Mouse (Mus musculus): ENCODE measurements at regions not wholly inside any gene's neighbourhood (a gene's known extent, or its start where the extent isn't known, plus 50 kb on each side); places are given as distances from the start of the nearest gene placed in this dataset.

- TF ChIP-seq CHD2 (IDR thresholded peaks at IDR 0.05; ENCODE audit: low read length) (no peak), RCOR1 (IDR thresholded peaks at IDR 0.05; ENCODE audit: low read depth, low read length) (no peak), ZC3H11A (IDR thresholded peaks at IDR 0.05; ENCODE audit: low read depth, low read length) (no peak), KAT2A (conservative IDR thresholded peaks at IDR 0.05; ENCODE audit: low read depth, low read length) (no peak), RAD21 (IDR thresholded peaks at IDR 0.05; ENCODE audit: low read depth, low read length) (no peak), GABPA (IDR thresholded peaks at IDR 0.05; ENCODE audit: low read depth, low read length) (no peak), UBTF (IDR thresholded peaks at IDR 0.05; ENCODE audit: borderline replicate concordance, insufficient read depth, low read depth, low read length) (no peak), MYC (IDR thresholded peaks at IDR 0.05; ENCODE audit: low read depth, low read length) (no peak), NRF1 (IDR thresholded peaks at IDR 0.05; ENCODE audit: insufficient read depth, low read depth, low read length, poor library complexity, severe bottlenecking) (no peak), ETS1 (IDR thresholded peaks at IDR 0.05; ENCODE audit: low read depth, low read length) (no peak), CTCF (IDR thresholded peaks at IDR 0.05 in 2 of 3, conservative IDR thresholded peaks at IDR 0.05 in 1 of 3; ENCODE audit: control insufficient read depth in 1 of 3, insufficient read depth in 1 of 3, low read depth in 2 of 3, low read length in 3 of 3, poor library complexity in 1 of 3, severe bottlenecking in 1 of 3) (no peak), EP300 (IDR thresholded peaks at IDR 0.05; ENCODE audit: low read depth in 1 of 2, low read length in 2 of 2) (no peak), SMC3 (IDR thresholded peaks at IDR 0.05; ENCODE audit: low read depth, low read length) (no peak), E2F4 (IDR thresholded peaks at IDR 0.05; ENCODE audit: borderline replicate concordance, low read depth, low read length) (no peak), ZNF384 (IDR thresholded peaks at IDR 0.05; ENCODE audit: low read depth, low read length) (no peak), MAZ (IDR thresholded peaks at IDR 0.05; ENCODE audit: low read depth, low read length) (no peak), MAFK (IDR thresholded peaks at IDR 0.05; ENCODE audit: borderline replicate concordance, low read depth, low read length) (no peak), MYB (IDR thresholded peaks at IDR 0.05; ENCODE audit: low read depth, low read length) (no peak), POLR2A (IDR thresholded peaks at IDR 0.05; ENCODE audit: control insufficient read depth in 1 of 2, insufficient read depth in 1 of 2, low read depth in 1 of 2, low read length in 2 of 2, poor library complexity in 1 of 2) (no peak), MEF2A (IDR thresholded peaks at IDR 0.05; ENCODE audit: extremely low read depth, insufficient replicate concordance, low read depth, low read length, poor library complexity, severe bottlenecking) (no peak)
- Histone ChIP-seq H3K4me1 (ENCODE audit: control insufficient read depth in 1 of 2, insufficient read depth in 2 of 2, low read length in 2 of 2) (no peaks in the 10 kb centered on the region), H3K27ac (ENCODE audit: control insufficient read depth, low read depth, low read length) (no peak overlapping the region), H3K36me3 (ENCODE audit: control insufficient read depth in 1 of 2, insufficient read depth in 2 of 2, low read length in 2 of 2) (no peaks in the 10 kb centered on the region; a peak in 1 of 4 replicates), H3K9me3 (replicated peaks; ENCODE audit: insufficient read depth, low read length) (no peaks in the 10 kb centered on the region), H3K79me2 (ENCODE audit: control insufficient read depth, insufficient read depth, low read length, poor library complexity) (no peaks in the 10 kb centered on the region), H3K27me3 (ENCODE audit: control insufficient read depth in 1 of 2, insufficient read depth in 2 of 2, low read length in 2 of 2) (no peaks in the 10 kb centered on the region), H3K4me3 (ENCODE audit: control insufficient read depth in 1 of 2, insufficient read depth in 1 of 2, low read depth in 2 of 2, low read length in 2 of 2) (no peak overlapping the region), H3K9ac (ENCODE audit: control insufficient read depth, low read depth, low read length, poor library complexity, severe bottlenecking) (no peak overlapping the region)
- no peak for DNase-seq (ENCODE audit: low read depth, low spot score)
Observed at GRCm38 (mm10) chr17:91361261-91361660, 268.4 kb upstream of the Nrxn1 start.

GRCm38 (mm10) chr17:91352107-91352506, 259.2 kb upstream of the Nrxn1 start:
- Histone ChIP-seq H3K79me2 (ENCODE audit: control insufficient read depth, insufficient read depth, low read length, poor library complexity) (no peaks in the 10 kb centered on the region), H3K4me1 (ENCODE audit: control insufficient read depth in 1 of 2, insufficient read depth in 2 of 2, low read length in 2 of 2) (no peaks in the 10 kb centered on the region), H3K9me3 (replicated peaks; ENCODE audit: insufficient read depth, low read length) (no peaks in the 10 kb centered on the region), H3K9ac (ENCODE audit: control insufficient read depth, low read depth, low read length, poor library complexity, severe bottlenecking) (no peak overlapping the region), H3K27me3 (ENCODE audit: control insufficient read depth in 1 of 2, insufficient read depth in 2 of 2, low read length in 2 of 2) (no peaks in the 10 kb centered on the region), H3K4me3 (ENCODE audit: control insufficient read depth in 1 of 2, insufficient read depth in 1 of 2, low read depth in 2 of 2, low read length in 2 of 2) (no peak overlapping the region), H3K36me3 (ENCODE audit: control insufficient read depth in 1 of 2, insufficient read depth in 2 of 2, low read length in 2 of 2) (no peaks in the 10 kb centered on the region), H3K27ac (ENCODE audit: control insufficient read depth, low read depth, low read length) (no peak overlapping the region)
- DNase-seq (ENCODE audit: low read depth, low spot score), result no peak
- TF ChIP-seq TAL1 (IDR thresholded peaks at IDR 0.05; ENCODE audit: low read length) (no peak), MEF2A (IDR thresholded peaks at IDR 0.05; ENCODE audit: extremely low read depth, insufficient replicate concordance, low read depth, low read length, poor library complexity, severe bottlenecking) (no peak), RCOR1 (IDR thresholded peaks at IDR 0.05; ENCODE audit: low read depth, low read length) (no peak), UBTF (IDR thresholded peaks at IDR 0.05; ENCODE audit: borderline replicate concordance, insufficient read depth, low read depth, low read length) (no peak), KAT2A (conservative IDR thresholded peaks at IDR 0.05; ENCODE audit: low read depth, low read length) (no peak), TCF12 (IDR thresholded peaks at IDR 0.05; ENCODE audit: low read depth, low read length) (no peak), NRF1 (IDR thresholded peaks at IDR 0.05; ENCODE audit: insufficient read depth, low read depth, low read length, poor library complexity, severe bottlenecking) (no peak), EP300 (IDR thresholded peaks at IDR 0.05; ENCODE audit: low read depth in 1 of 2, low read length in 2 of 2) (no peak), MYC (IDR thresholded peaks at IDR 0.05; ENCODE audit: low read depth, low read length) (no peak), ETS1 (IDR thresholded peaks at IDR 0.05; ENCODE audit: low read depth, low read length) (no peak), SIN3A (IDR thresholded peaks at IDR 0.05; ENCODE audit: low read length) (no peak), NELFE (IDR thresholded peaks at IDR 0.05; ENCODE audit: low read depth, low read length) (no peak), BHLHE40 (IDR thresholded peaks at IDR 0.05; ENCODE audit: borderline replicate concordance, low read depth, low read length) (no peak), RAD21 (IDR thresholded peaks at IDR 0.05; ENCODE audit: low read depth, low read length) (no peak), GATA1 (IDR thresholded peaks at IDR 0.05; ENCODE audit: low read depth, low read length) (no peak), ZKSCAN1 (IDR thresholded peaks at IDR 0.05; ENCODE audit: low read depth, low read length) (no peak), USF1 (IDR thresholded peaks at IDR 0.05; ENCODE audit: low read depth, low read length) (no peak), GABPA (IDR thresholded peaks at IDR 0.05; ENCODE audit: low read depth, low read length) (no peak), E2F4 (IDR thresholded peaks at IDR 0.05; ENCODE audit: borderline replicate concordance, low read depth, low read length) (no peak)
